Mouse (Mus musculus) heart, embryonic 12.5 days (tissue): ENCODE results near the gene Ube3b. TPM values are rescaled to one million over a fixed set of nuclear protein-coding genes. Genes with fewer than 3 reads are reported as not detected.

Source experiments
- ATAC-seq: fragments of 200-750 bp; cut with Nextera tagmentation; 2 replicates; pipeline ENCODE4 v1.8.0; 2017; ENCODE audit warnings: moderate TSS enrichment, moderate library complexity; ENCODE audit not compliant: insufficient number of reproducible peaks, low FRiP score
- H3K27ac ChIP-seq: fragments of 300-500 bp; sonication (generic); 2 replicates; pipeline ENCODE4 v1.5.1; 2016; ENCODE audit warnings: mild to moderate bottlenecking, moderate library complexity; ENCODE audit not compliant: poor library complexity, severe bottlenecking
- H3K27me3 ChIP-seq: fragments of 300-500 bp; sonication (generic); replicated peaks from 2 replicates; pipeline ENCODE4 v1.6.1; 2016; ENCODE audit warnings: mild to moderate bottlenecking, moderate library complexity
- H3K36me3 ChIP-seq: fragments of 300-500 bp; sonication (generic); 2 replicates; pipeline ENCODE4 v1.6.1; 2016; ENCODE audit warnings: mild to moderate bottlenecking, moderate library complexity
- H3K4me1 ChIP-seq: fragments of 300-500 bp; sonication (generic); replicated peaks from 2 replicates; pipeline ENCODE4 v1.6.1; 2016; ENCODE audit warnings: mild to moderate bottlenecking
- H3K4me2 ChIP-seq: fragments of 300-500 bp; sonication (generic); 2 replicates; pipeline ENCODE4 v1.6.1; 2016; ENCODE audit warnings: mild to moderate bottlenecking, moderate library complexity
- H3K4me3 ChIP-seq: fragments of 300-500 bp; sonication (generic); 2 replicates; pipeline ENCODE4 v1.5.1; 2016; ENCODE audit warnings: mild to moderate bottlenecking
- H3K9ac ChIP-seq: fragments of 300-500 bp; sonication (generic); 2 replicates; pipeline ENCODE4 v1.6.1; 2016; ENCODE audit warnings: mild to moderate bottlenecking, moderate library complexity
- H3K9me3 ChIP-seq: fragments of 300-500 bp; sonication (generic); replicated peaks from 2 replicates; pipeline ENCODE4 v1.6.1; 2016; ENCODE audit warnings: mild to moderate bottlenecking, moderate library complexity
- WGBS: fragments of 180-500 bp; shearing (Covaris S2); methylation state at CpG from one replicate; pipeline ENCODE4 v1.1.7; 2016; 5-methylcytosine and 5-hydroxymethylcytosine counted together
- polyA plus RNA-seq: library from polyadenylated mRNA; unstranded; fragments of >200 nt; fragmentation: Nextera tagmentation; extraction: Ambion mirVana; gene quantifications from 2 replicates; pipeline ENCODE4 v1.2.1, GENCODE M21; 2016

The Ube3b gene
- 57.0 and 63.3 TPM in 2 replicates for polyA plus RNA-seq

DNA sequence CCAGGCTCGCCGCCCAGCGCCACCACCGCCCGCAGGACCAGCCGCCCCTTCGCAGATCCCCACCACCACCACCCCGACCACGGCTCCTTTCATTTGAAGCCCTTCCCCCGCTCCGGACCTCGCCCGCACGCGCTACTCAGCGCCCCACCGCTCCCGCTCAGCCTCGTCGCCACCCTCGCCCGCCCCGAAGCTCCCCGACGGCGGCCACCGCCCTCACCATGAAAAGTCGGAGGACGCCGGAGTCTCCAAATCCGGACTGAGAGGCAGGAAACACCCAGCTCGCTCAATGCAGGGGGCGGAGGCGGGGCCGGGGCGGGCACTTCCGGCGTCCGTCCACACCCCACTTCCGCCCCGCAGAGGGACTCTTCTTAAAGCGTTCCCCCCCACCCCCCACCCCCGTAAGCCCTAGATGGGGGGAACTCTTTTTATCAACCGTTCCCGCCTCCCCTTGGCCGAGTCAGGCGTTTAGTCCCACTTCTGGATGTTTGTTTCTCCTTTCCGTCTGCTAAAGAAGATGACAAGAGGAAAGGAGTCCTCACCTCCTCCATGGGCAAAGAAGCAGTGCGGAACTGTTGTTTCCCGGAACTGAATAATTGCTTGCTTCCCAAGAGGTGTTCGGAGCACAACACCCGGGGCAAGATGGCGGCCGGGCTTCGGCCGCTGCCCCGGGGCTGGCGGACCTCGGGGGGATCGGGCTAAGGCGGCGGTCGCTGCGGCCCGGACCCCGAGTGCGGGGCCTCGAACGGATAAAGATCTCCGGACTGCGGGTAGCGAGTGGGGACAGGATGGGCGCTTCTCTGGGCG is at the start of gene Ube3b, which contains the start of gene Kctd10:
TSS of gene Ube3b (plus strand) at position 399 of the 804 bp plus-strand sequence.
TSS of gene Kctd10 (minus strand) at position 300 of the 804 bp plus-strand sequence.
- H3K27me3 ChIP-seq, result no peaks in the 10 kb centered on the region
- 1% methylated on average over 74 of the region's 74 CpGs for WGBS
- H3K27ac ChIP-seq, result peak within 1 kb of the TSS; percentile 88
- peak within 1 kb of the TSS; percentile 91 for H3K9ac ChIP-seq
- peaks cover 56% of the 10 kb centered on the region for H3K4me1 ChIP-seq
- ATAC-seq, result peak; percentile 93
- no peaks in the 10 kb centered on the region for H3K9me3 ChIP-seq
- H3K36me3 ChIP-seq, result peaks cover 19% of the 10 kb centered on the region
- peak within 1 kb of the TSS; percentile 94 for H3K4me3 ChIP-seq
- peak within 1 kb of the TSS; percentile 87 for H3K4me2 ChIP-seq

DNA sequence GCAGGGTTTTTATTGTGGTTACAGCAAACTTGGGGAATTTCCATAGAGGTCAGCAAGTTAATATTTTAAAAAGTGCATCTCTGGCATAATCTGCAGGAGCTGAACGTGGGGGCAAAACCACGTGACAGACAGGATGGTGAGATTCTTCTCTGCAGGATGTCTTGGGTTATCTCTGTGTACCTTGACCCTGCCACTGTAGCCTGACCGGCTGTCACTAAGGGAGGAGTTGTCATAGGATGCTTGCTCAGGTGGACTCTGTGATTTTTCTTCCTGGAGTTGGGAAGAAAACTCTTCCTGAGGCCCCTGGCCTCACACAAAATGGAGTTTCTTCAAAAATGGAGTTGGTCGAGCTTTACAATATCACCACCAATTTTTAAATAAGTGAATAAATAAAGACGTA is 37.4 kb upstream of the Ube3b start:
- no peaks in the 10 kb centered on the region for H3K9me3 ChIP-seq
- no peaks in the 10 kb centered on the region for H3K36me3 ChIP-seq
- ATAC-seq, result no peak
- H3K4me1 ChIP-seq, result no peaks in the 10 kb centered on the region
- H3K4me2 ChIP-seq, result no peak overlapping the region
- H3K27ac ChIP-seq, result no peak overlapping the region
- no peak overlapping the region for H3K9ac ChIP-seq
- no peak overlapping the region for H3K4me3 ChIP-seq
- peaks cover 12% of the 10 kb centered on the region for H3K27me3 ChIP-seq
- WGBS, result 67% methylated on average over 5 of the region's 5 CpGs

DNA sequence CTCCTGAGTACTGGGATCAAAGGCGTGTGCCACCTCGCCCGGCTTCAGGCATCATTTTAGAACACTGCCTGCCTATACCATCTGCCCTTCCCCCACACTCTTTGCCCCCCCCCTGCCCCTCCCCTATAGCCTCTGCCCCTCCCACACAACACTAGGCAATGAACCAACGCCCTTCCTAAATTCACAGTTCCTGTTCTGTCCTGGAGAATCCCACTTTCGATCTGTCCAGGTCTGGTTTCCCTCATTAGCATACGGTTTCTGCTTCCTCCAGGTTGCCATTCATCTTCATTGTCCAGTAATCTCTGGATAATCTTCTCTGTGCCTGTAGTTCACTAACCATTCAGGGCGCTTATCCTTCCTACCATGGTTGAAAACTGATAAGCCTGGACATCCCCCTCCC is 36.8 kb upstream of the Ube3b start:
- no peaks in the 10 kb centered on the region for H3K36me3 ChIP-seq
- H3K4me3 ChIP-seq, result no peak overlapping the region
- no peak overlapping the region for H3K4me2 ChIP-seq
- H3K9me3 ChIP-seq, result no peaks in the 10 kb centered on the region
- H3K27ac ChIP-seq, result no peak overlapping the region
- 87% methylated on average over 7 of the region's 7 CpGs for WGBS
- no peak overlapping the region for H3K9ac ChIP-seq
- ATAC-seq, result no peak
- H3K4me1 ChIP-seq, result no peaks in the 10 kb centered on the region
- peaks cover 12% of the 10 kb centered on the region for H3K27me3 ChIP-seq

DNA sequence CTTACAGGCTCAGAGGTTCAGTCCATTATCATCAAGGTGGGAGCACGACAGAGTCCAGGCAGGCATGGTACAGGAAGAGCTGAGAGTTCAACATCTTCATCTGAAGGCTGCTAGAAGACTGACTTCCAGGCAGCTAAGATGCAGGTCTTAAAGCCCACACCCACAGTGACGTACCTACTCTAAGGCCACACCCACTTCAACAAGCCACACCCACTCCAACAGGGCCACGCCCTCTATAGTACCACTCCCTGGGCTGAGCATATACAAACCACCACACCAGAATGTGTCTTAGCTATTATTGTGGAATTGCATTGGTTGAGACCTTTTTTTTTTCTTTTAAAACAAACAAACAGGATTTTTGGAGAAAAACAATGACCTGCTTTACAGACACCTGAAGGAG is 34.9 kb upstream of the Ube3b start:
- Histone ChIP-seq H3K27me3 (peaks cover 11% of the 10 kb centered on the region; the same call in 1 of the 2 replicates), H3K27ac (no peak overlapping the region)

DNA sequence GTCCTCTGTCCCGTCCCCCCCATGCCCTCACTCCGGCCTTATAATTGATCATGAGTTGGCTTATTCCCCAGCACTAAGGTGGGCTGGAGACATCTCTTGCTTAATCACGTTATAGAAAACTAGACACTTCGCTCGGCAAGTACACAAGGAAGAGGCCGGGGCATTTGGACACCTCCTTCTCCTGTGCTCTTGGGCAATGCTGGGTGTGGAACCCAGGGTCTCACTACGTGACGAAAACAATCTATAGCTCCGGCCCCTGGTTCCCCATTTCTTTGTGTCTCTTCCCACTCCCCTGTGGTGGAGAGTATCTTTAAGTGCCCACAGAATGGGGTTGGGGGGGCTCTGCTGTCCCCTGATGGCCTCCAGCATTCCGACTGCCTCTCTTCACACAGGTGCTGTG is 33.4 kb upstream of the Ube3b start:
- no peak overlapping the region for H3K4me3 ChIP-seq
- WGBS, result 76% methylated on average over 10 of the region's 10 CpGs
- no peak for ATAC-seq
- peaks cover 15% of the 10 kb centered on the region for H3K27me3 ChIP-seq
- H3K9me3 ChIP-seq, result no peaks in the 10 kb centered on the region
- no peaks in the 10 kb centered on the region for H3K4me1 ChIP-seq
- H3K4me2 ChIP-seq, result no peak overlapping the region
- no peak overlapping the region for H3K27ac ChIP-seq
- H3K36me3 ChIP-seq, result no peaks in the 10 kb centered on the region
- H3K9ac ChIP-seq, result no peak overlapping the region

More for the DNA sequence above, 34.9 kb upstream of the Ube3b start:
- Histone ChIP-seq H3K9me3 (no peaks in the 10 kb centered on the region), H3K9ac (no peak overlapping the region), H3K4me3 (no peak overlapping the region), H3K36me3 (no peaks in the 10 kb centered on the region), H3K4me2 (no peak overlapping the region), H3K4me1 (no peaks in the 10 kb centered on the region)
- ATAC-seq, result no peak
- WGBS, result 51% methylated on average over 3 of the region's 3 CpGs

DNA sequence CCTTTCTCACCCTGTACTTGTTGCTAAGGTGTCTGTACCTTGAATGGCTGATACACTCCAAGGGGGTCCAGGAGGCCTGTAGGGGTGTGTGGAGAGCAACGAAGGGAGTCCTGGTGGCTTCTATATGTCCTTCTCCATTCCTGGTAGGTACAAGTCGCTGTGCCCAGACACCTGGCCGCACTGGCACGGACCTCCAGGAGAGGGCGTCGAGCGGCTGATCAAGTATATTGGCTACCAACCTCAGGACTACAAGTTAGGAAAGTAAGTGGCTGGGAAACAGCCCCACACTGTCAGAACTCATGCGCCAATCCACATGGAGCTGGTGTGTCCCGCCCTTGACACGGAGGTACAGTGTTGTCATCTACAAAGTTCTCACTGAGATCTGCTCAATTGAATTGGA is 28.9 kb upstream of the Ube3b start:
- Histone ChIP-seq H3K9me3 (no peaks in the 10 kb centered on the region), H3K4me3 (no peak overlapping the region), H3K4me1 (no peaks in the 10 kb centered on the region), H3K27ac (no peak overlapping the region), H3K9ac (no peak overlapping the region), H3K4me2 (no peak overlapping the region), H3K27me3 (peaks cover 15% of the 10 kb centered on the region), H3K36me3 (no peaks in the 10 kb centered on the region)
- no peak for ATAC-seq
- WGBS, result 54% methylated on average over 10 of the region's 10 CpGs

DNA sequence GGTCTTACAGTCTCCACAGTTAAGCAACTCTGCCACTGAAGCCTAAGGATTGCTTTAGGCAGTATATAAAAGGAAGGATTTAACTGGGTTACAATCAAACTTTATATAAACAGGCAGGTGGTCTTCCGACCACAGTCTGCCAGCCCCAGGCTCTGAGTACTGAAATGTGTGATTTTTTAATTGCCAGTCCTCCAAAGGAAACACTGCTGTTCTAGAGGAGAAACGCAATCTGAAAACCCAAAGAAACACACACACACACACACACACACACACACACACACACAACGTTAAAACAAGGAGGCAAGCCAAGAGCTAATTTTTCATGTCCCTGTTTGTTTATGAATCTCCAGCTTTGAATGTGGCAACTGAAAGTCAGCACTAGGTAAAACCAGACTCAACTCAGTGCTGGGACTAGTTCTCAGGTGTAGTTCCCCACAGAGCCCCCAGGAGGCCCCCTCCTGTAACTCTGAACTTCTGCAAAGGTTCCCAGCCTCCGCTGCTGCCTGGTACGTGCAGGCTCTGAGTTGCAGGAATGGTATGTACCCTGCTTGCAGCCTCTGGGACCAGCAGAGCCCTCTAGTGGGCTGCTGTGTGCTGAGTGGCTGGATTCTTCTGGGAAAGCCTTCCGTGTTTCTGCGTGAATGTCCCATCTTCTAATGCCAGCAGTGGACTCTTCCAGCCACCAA is 24.0 kb upstream of the Ube3b start:
- Histone ChIP-seq H3K27ac (no peak overlapping the region), H3K4me1 (peaks cover 6% of the 10 kb centered on the region; the same call in 1 of the 2 replicates), H3K27me3 (peaks cover 1% of the 10 kb centered on the region; the same call in 1 of the 2 replicates), H3K4me3 (0 out of 2 replicates have a peak overlapping the region, but pooled peaks have one; percentile 9), H3K9me3 (no peaks in the 10 kb centered on the region), H3K4me2 (peak overlapping the region; percentile 47), H3K36me3 (peaks cover 25% of the 10 kb centered on the region; the same call in 1 of the 2 replicates), H3K9ac (peak overlapping the region; percentile 45; the same call in 1 of the 2 replicates)
- 27% methylated on average over 7 of the region's 7 CpGs for WGBS
- ATAC-seq, result peak; percentile 76

DNA sequence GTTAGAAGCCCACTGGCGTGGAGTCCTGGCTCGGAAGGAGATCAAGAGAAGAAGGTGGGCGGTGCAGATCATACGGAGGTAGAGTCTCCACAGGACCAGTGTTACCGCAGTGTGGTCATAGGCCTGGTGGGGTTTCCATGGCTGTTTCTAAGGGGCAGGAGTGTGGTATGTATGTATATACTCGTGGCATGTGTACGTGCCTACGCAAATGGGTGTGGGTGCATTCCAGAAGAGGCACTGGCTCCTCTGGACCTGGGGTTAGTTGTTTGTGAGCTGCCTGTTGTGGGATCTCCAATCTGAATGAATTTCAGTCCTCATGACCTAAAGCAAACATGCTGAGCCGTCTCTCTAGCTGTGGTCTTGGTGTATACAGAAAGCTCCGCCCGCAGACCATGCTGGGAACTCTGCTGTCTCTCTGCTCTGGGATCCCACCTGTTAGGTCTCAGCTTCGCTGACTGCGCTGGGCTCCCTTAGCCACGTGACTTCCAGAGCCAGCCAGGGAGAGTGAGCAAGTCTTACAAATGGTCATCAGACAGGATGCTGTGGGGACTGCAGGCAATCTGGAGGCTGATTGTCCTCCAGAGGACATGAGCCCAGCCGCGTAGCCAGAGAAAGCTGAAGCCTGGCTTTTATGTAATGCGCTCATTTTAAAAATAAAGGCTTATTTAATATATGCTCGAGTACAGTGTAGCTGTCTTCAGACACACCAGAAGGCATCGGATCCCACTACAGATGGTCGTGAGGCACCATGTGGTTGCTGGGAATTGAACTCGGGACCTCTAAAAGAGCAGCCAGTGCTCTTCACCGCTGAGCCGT is 23.3 kb upstream of the Ube3b start:
- Histone ChIP-seq H3K9me3 (no peaks in the 10 kb centered on the region), H3K36me3 (peaks cover 32% of the 10 kb centered on the region; the same call in 1 of the 2 replicates), H3K4me3 (0 out of 2 replicates have a peak overlapping the region, but pooled peaks have one; percentile 9), H3K4me2 (peak overlapping the region; percentile 47), H3K4me1 (peaks cover 6% of the 10 kb centered on the region; the same call in 1 of the 2 replicates), H3K27me3 (no peaks in the 10 kb centered on the region; the same call in 1 of the 2 replicates), H3K9ac (peak overlapping the region; percentile 45; the same call in 1 of the 2 replicates), H3K27ac (no peak overlapping the region)
- 0 out of 2 replicates have a peak, but pooled peaks have one; percentile 31 for ATAC-seq
- WGBS, result 49% methylated on average over 23 of the region's 23 CpGs

DNA sequence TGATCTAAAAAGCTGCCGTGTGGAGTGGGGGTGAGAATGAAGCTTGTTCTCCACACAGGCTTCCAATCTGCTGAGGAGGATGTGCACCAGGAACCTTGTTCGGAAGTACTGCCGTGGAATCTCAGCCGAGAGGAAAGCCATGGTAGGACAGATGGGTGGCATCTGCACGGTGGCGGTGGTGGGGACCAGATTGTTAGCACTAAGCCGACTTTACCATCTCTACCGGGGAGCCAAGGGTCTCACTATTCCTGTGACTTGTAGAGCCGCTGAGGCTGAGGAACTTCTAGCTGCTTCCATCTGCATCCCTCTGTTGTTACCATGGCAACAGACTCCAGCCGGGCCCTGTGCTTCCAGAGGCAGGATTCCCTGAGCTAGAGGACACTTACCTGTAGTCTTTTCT is 21.6 kb upstream of the Ube3b start:
- 80% methylated on average over 10 of the region's 10 CpGs for WGBS
- H3K4me1 ChIP-seq, result peaks cover 6% of the 10 kb centered on the region; the same call in 1 of the 2 replicates
- H3K36me3 ChIP-seq, result peaks cover 49% of the 10 kb centered on the region

DNA sequence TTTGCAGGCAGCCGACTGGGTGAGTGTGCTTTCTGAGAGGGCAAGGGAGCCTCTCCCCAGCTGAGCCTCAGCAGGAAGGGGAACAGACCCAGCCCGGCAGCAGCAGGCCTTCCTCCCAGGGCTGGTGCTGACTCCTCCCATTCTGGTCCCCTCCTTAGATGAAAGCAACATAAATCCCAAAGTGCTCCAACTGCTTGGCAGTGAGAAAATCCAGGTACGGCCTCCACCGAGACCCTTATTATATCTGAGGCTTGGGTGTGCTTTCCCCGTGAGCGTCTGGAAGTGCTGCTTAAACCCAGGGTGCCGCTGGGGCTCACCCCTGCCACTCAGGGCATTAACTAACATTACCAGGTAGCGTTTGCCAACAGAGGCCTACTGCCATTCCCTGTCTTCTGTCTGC is 20.8 kb upstream of the Ube3b start:
- no peak overlapping the region for H3K4me3 ChIP-seq
- H3K9ac ChIP-seq, result no peak overlapping the region
- H3K4me1 ChIP-seq, result peaks cover 6% of the 10 kb centered on the region; the same call in 1 of the 2 replicates
- WGBS, result 61% methylated on average over 8 of the region's 8 CpGs
- no peak overlapping the region for H3K4me2 ChIP-seq
- no peak for ATAC-seq
- H3K36me3 ChIP-seq, result peaks cover 57% of the 10 kb centered on the region
- no peaks in the 10 kb centered on the region for H3K9me3 ChIP-seq
- no peak overlapping the region for H3K27ac ChIP-seq
- no peaks in the 10 kb centered on the region for H3K27me3 ChIP-seq

More for the DNA sequence above, 21.6 kb upstream of the Ube3b start:
- Histone ChIP-seq H3K9me3 (no peaks in the 10 kb centered on the region), H3K27me3 (no peaks in the 10 kb centered on the region), H3K9ac (no peak overlapping the region), H3K27ac (no peak overlapping the region), H3K4me2 (no peak overlapping the region), H3K4me3 (no peak overlapping the region)
- no peak for ATAC-seq
